Mouse (Mus musculus) gonadal fat pad, adult 2 months (tissue): ENCODE data around the gene Syt7. TPM values are rescaled to one million over a fixed set of nuclear protein-coding genes. Genes with fewer than 3 reads are reported as not detected.

Source experiments
- DNase-seq: peaks from one replicate; pipeline ENCODE4 v3.0.0-alpha.2; 2012; ENCODE audit warnings: low read depth
- polyA plus RNA-seq: library from polyadenylated mRNA; depleted of rRNA; stranded (reverse); fragments of >200 nt; gene quantifications from 2 replicates; pipeline ENCODE4 v1.2.3, GENCODE M21; 2012; rRNA removed

The Syt7 gene
- polyA plus RNA-seq, 1 experiment: 2.4 TPM

GRCm38 (mm10) chr19:10458096-10458495 lies 69.2 kb downstream of the Syt7 start:
- DNase-seq: no peak

- DNase-seq: no peak
Measured at GRCm38 (mm10) chr19:10459907-10460306, 71.0 kb downstream of the Syt7 start.

GRCm38 (mm10) chr19:10461584-10461983 lies 72.7 kb downstream of the Syt7 start:
- no peak for DNase-seq

- DNase-seq: no peak
Measured at GRCm38 (mm10) chr19:10464427-10464826, 75.5 kb downstream of the Syt7 start.

DNA sequence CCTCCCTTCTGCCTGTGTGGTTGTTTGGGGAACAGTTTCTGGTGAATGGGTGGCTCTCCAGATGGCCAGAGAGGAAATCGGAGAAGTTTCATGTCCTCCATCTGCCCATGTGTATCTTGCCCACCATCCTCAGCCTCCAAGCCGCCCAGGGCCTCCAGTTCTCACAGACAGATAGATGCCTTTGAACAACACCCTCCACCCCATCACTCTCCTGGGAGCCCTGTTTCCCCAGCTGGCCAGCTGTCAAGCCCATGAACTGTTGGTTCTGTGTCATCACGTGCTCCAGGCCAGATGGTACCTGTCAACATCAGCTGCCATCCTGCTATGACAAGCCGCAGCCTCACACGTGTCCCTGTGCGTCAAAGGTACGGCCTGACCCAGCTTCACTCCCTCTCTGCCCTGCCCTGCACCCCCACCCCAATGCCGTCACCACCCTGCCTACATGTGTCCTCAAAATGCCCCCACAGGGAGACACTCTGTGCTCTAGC lies 80.3 kb downstream of the Syt7 start:
- DNase-seq: no peak

DNA sequence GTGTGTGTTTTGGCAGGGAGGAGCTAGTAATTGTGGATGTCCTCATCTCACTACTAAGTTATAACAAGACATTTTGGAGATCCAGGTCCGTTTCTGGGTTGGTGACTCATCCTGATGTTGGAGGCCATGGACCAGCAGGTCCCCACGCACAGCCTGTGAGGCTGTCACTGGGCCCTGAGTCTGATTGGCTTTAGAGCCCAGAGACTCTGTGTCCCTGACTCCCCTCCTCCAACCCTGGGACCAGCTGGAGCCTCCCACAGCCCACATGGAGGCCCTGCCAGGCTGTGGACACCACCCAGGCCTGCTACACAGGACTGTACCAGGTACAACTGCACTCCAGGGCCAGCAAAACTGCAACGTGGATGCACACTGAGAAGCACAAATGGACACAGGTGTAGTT lies 84.1 kb downstream of the Syt7 start:
- DNase-seq: no peak

DNA sequence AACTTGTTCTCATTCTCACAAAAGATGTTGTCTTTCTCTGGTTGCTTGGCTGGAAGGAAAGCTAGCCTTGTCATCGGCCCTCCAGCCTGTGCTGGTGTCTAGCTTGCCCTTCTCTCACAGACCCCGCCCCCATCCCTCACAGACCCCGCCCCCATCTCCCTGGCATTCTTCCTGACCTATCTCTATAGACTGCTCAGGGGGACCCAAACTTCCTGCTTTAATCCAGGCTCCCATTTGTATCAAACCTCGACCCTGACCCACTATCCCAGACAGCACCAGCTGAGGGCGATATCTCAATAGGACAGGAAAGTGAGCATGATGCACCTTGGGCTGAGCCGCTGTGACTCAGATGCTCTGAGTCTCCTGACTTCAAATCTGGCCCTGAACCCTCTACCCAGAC lies 84.9 kb downstream of the Syt7 start:
- DNase-seq: no peak

DNA sequence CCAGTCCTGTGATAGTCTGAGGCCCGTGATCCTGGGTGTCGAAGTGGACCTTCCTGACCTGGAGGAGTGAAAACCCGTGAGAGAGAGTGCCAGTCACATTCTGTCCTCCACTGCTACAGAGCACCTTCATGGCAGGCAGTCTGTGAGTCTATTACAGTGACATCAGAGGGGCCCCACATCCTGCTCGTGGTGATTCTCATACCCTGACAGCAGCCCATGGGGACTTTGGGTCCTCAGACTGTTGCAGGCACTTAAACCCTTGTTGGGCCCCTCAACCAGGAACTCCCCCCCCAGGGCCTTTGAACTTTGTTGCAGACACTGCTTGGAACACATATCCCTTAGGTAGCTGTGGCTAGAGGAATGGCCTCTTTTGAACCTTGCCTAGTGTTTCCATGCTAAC lies 90.7 kb downstream of the Syt7 start:
- DNase-seq: no peak

GRCm38 (mm10) chr19:10482703-10483102 lies 93.8 kb downstream of the Syt7 start, which contains the start of gene Ppp1r32:
TSS of gene Ppp1r32 (minus strand) at chr19:10482928.
- no peak for DNase-seq

GRCm38 (mm10) chr19:10486264-10486738 lies 97.4 kb downstream of the Syt7 start:
- peak; percentile 13 for DNase-seq

GRCm38 (mm10) chr19:10495670-10496069 lies 106.8 kb downstream of the Syt7 start:
- DNase-seq: no peak

DNA sequence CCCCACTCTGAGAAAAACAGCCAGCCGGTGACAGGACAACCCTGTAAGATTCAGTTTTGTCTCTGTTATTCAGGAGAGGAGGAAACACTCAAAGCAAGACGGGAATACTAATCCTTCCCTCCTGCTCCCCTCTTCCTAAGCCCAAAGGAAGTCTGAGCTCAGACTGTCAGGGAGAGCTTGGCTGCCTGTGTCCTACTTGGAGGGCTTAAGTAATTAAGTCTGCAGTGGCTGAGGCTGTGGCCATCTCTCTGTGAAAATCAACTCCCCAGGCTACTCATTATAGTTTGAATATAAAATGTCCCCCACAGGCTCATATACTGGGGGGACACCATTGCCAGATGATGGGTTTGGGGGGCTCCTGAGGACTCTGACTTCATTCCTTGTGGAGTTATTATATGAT lies 108.1 kb downstream of the Syt7 start:
- DNase-seq: no peak

DNA sequence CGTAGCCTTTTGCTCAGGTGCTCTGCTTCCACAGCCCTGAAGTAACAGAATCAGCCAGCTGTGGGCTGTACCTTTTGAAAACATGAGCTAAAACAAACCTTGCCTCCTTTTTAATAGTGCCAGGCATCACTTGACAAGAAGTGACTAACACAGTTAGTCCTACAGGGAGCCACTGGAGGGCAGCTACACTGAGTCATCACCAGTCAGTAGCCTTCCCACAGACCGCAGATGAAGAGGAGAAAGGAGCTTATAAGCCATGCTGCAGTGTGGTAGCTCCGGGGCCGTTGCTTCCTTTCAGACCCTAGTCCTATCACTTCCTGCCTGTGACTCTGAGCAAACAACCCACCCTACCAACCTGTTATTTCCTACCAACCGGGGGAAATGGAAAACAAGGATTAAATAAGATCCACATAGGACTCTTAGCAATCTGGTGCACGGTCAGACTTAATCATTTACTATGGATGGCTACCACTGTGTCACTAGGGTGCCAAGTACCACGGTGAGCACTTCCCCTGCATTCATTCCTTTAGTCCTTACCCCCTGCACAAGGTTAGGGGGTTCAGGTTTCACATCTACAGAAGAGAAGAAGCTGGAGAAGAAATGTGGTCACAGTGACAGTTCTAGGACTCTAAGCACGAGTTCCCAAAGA lies 108.7 kb downstream of the Syt7 start:
- DNase-seq: no peak

- no peak for DNase-seq
Measured at GRCm38 (mm10) chr19:10500581-10500980, 111.7 kb downstream of the Syt7 start.

GRCm38 (mm10) chr19:10502571-10502970 lies 113.7 kb downstream of the Syt7 start:
- no peak for DNase-seq

Other genes starting within 250 kb of the Syt7 start
- gene Fads1, start 206.2 kb upstream of the Syt7 start, polyA plus RNA-seq: 111 and 198 TPM in 2 replicates
- gene Tmem258, start 185.1 kb upstream of the Syt7 start, polyA plus RNA-seq: 131 and 209 TPM in 2 replicates
- gene Fen1, start 184.9 kb upstream of the Syt7 start, polyA plus RNA-seq: 10.5 and 11.0 TPM in 2 replicates
- 7.3 and 7.6 TPM in 2 replicates for gene Myrf, start 148.3 kb upstream of the Syt7 start, polyA plus RNA-seq
- gene Dagla, start 84.2 kb upstream of the Syt7 start, polyA plus RNA-seq: 10.1 and 11.5 TPM in 2 replicates
- gene Lrrc10b, start 68.4 kb downstream of the Syt7 start, polyA plus RNA-seq: 3.9 and 6.8 TPM in 2 replicates
- 1.9 and 2.9 TPM in 2 replicates for gene Ppp1r32, start 93.8 kb downstream of the Syt7 start, polyA plus RNA-seq
- 33.6 and 39.9 TPM in 2 replicates for gene Cpsf7, start 136.2 kb downstream of the Syt7 start, polyA plus RNA-seq
- gene Sdhaf2, start 137.1 kb downstream of the Syt7 start, polyA plus RNA-seq: 35.1 and 37.9 TPM in 2 replicates
- gene Tmem216, start 167.1 kb downstream of the Syt7 start, polyA plus RNA-seq: 36.5 and 51.1 TPM in 2 replicates
- gene Cyb561a3, start 188.1 kb downstream of the Syt7 start, polyA plus RNA-seq: 29.9 and 33.4 TPM in 2 replicates
- gene Tmem138, start 188.3 kb downstream of the Syt7 start, polyA plus RNA-seq: 10.9 and 12.0 TPM in 2 replicates
- gene Ddb1, start 216.2 kb downstream of the Syt7 start, polyA plus RNA-seq: 168 and 176 TPM in 2 replicates
- 21.0 and 22.5 TPM in 2 replicates for gene Tkfc, start 216.6 kb downstream of the Syt7 start, polyA plus RNA-seq
- 0.60 and 1.3 TPM in 2 replicates for gene Vwce, start 245.1 kb downstream of the Syt7 start, polyA plus RNA-seq